Mouse (Mus musculus): ENCODE results near the gene Phox2b. TPM values are rescaled to one million over a fixed set of nuclear protein-coding genes. Genes with fewer than 3 reads are reported as not detected.

The Phox2b gene
- polyA plus RNA-seq, 1 experiment from 2014 or later, result 0.15 TPM

DNA sequence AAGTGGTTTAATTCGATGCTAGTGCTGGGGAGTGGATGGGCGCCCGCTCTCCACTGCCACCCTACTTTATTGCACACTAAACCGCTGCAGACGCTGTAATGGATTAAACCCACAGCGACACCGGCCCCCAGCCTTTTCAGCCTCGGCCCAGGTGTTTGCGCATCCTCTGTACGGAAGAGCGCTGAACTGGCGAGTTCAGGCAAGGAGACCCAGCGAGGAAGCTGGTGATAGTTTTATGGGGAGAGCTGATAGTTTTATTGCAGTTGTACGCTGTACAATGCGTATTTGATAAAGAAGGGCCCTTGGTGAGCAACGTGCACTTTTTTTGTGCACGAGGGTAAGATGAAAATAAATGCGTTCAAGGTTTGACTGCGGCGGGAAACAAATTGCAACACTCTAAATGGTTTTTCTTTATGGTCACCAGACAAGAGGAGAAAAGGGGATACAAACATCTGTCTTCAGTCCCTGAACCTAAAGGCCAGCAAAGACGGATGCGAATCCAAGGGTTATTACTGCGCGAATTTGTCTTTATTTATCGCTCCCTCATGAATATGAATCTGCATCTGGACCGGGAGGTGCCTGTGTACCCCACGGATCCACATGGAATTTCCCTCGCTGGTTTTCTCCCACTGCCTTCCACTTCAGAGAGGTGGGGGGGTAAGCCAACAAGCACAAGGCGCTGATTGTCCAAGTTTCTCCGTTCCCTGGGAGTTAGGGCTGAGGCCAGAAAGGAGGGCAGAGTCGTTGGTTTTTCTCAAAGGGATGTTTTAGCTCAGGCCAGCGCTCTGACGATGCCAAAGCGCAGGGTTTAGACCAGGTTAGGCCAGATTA, 1.7 kb upstream of the Phox2b start:
- no peak; the same call in 1 of the 2 replicates for ATAC-seq (ENCODE audit: insufficient number of reproducible peaks, insufficient read depth, low FRiP score, low TSS enrichment, low read depth)
- no peak overlapping the region for H3K4me3 ChIP-seq (replicated peaks)
- WGBS, result 1% methylated on average over 34 of the region's 34 CpGs
- peaks cover 94% of the 10 kb centered on the region for H3K27me3 ChIP-seq
- no peaks in the 10 kb centered on the region for H3K9me3 ChIP-seq
- no peak overlapping the region for H3K4me2 ChIP-seq
- H3K27ac ChIP-seq, result no peak overlapping the region
- H3K4me1 ChIP-seq (replicated peaks), result peaks cover 17% of the 10 kb centered on the region
- H3K36me3 ChIP-seq, result no peaks in the 10 kb centered on the region
- no peak overlapping the region for H3K9ac ChIP-seq (replicated peaks)

DNA sequence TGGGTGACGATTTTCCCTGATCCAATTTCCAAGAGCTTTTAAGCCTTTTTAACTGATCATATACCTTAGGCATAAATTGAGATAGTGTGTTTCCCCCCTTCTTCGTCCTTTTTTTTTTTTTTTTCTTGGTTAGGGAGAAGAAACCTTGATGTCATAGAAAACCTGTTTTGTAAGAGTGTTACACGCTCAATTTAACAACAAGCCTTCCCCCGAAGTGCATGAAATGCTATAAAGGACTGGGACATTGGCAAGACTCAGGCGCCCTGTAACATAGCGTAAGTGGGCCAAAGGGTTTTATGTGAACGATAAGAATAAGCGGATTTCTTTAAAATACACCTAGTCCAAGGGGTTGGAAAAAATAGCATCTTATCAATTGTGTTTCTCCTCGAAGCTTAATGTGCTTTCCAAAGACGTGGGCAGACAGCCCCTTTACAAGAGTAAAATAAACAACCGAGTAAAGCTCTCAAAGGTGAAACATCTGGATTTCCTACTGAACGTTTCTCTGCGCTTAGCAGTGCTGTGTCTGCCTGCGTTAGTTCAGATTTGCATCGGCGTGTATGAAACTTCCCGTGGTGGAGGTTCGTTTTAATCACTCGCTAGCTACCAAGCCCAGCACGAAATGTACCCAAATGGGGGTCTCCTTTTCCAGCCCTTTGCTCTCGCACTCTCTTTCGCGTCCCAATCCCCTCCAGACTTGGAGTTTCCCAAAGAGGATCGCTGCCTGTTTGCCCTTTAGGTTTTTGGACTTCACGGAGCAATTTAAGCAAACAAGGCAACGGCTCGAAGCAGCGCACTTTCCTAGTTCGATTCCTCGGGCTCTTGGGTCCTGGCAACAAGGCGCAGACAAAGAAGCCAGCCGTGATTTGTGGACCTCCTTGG, 531 bp upstream of the Phox2b start:
- H3K27me3 ChIP-seq, result peaks cover 94% of the 10 kb centered on the region
- no peak overlapping the region for H3K4me3 ChIP-seq (replicated peaks)
- no peaks in the 10 kb centered on the region for H3K36me3 ChIP-seq
- H3K27ac ChIP-seq, result no peak overlapping the region
- no peak overlapping the region for H3K9ac ChIP-seq (replicated peaks)
- no peak overlapping the region for H3K4me2 ChIP-seq
- WGBS, result 1% methylated on average over 32 of the region's 32 CpGs
- no peaks in the 10 kb centered on the region for H3K9me3 ChIP-seq
- H3K4me1 ChIP-seq (replicated peaks), result peaks cover 17% of the 10 kb centered on the region
- no peak for ATAC-seq (ENCODE audit: insufficient number of reproducible peaks, insufficient read depth, low FRiP score, low TSS enrichment, low read depth)

GRCm38 (mm10) chr5:67098051-67098732, 909 bp downstream of the Phox2b start:
- H3K9ac ChIP-seq (replicated peaks), result no peak overlapping the region
- no peak overlapping the region for H3K4me2 ChIP-seq
- ATAC-seq (ENCODE audit: insufficient number of reproducible peaks, insufficient read depth, low FRiP score, low TSS enrichment, low read depth), result no peak
- 2% methylated on average over 23 of the region's 23 CpGs for WGBS
- peaks cover 17% of the 10 kb centered on the region for H3K4me1 ChIP-seq (replicated peaks)
- no peaks in the 10 kb centered on the region for H3K36me3 ChIP-seq
- peaks cover 93% of the 10 kb centered on the region for H3K27me3 ChIP-seq
- H3K9me3 ChIP-seq, result no peaks in the 10 kb centered on the region
- H3K27ac ChIP-seq, result no peak overlapping the region
- H3K4me3 ChIP-seq (replicated peaks), result no peak overlapping the region

DNA sequence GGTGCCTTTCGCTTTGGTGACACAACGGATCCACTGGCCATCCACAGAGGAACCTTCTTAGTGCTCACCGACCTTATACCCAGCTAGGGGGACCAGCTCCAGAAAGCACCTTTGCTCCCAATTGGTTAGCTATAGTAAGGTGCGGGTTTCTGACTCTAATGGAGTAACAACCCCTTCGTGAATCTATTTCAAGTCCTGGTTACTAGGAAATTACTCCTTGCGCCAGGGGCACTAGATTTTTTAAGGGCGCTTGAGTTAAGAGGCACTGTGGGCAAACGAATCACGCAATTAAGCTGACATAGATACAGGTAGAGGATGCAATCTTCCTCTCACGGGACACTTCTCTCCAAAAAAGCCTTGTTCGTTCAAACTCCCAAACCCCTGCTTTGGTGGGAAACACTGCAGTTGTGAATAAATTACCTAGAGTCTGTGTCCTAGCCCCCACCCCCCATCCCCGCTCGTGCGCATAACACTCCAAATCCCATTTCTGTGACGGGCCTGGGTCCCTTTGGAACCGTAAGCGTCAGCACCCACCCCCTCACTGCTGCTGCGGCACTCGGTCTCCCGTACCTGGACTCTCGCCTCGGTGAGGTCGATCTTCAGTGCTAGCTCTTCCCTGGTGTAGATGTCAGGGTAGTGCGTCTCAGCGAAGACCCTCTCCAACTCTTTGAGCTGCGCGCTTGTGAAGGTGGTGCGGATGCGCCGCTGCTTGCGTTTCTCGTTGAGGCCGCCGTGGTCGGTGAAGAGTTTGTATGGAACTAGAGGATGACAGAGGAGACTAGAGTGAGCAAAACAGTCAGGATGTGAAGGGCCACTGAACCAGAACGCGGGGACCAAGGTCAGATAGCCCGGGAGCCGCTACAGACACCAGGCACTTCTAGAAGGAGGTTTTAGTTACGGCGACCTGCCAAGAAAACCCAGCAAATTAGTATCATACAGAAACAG, 1.7 kb downstream of the Phox2b start:
- Histone ChIP-seq H3K9ac (replicated peaks) (no peak overlapping the region), H3K4me3 (replicated peaks) (no peak overlapping the region), H3K9me3 (no peaks in the 10 kb centered on the region), H3K27me3 (peaks cover 90% of the 10 kb centered on the region), H3K4me1 (replicated peaks) (peaks cover 17% of the 10 kb centered on the region), H3K27ac (no peak overlapping the region), H3K4me2 (no peak overlapping the region), H3K36me3 (no peaks in the 10 kb centered on the region)
- WGBS, result 1% methylated on average over 41 of the region's 41 CpGs
- ATAC-seq (ENCODE audit: insufficient number of reproducible peaks, insufficient read depth, low FRiP score, low TSS enrichment, low read depth), result no peak

DNA sequence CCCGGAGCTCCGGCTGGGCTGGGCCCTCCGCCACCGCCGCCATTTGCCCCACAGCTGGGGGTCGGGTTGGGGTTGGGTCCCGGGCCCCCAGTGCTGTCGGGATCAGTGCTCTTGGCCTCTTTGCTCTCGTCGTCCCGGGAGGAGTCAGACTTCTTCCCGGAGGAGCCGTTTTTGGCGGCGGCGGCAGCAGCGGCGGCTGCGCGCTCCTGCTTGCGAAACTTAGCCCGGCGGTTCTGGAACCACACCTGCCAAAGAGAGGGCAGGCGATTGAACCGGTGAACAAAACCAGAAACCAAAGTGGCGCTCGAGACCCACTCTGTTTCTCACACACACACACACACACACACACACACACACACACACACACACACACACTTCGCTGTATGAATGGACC, 2.7 kb downstream of the Phox2b start:
- H3K27me3 ChIP-seq, result peaks cover 90% of the 10 kb centered on the region
- 0 out of 2 replicates have a peak overlapping the region, but pooled peaks have one; percentile 31 for H3K9ac ChIP-seq (replicated peaks)
- H3K36me3 ChIP-seq, result no peaks in the 10 kb centered on the region
- peaks cover 15% of the 10 kb centered on the region for H3K4me1 ChIP-seq (replicated peaks)
- no peaks in the 10 kb centered on the region for H3K9me3 ChIP-seq
- 0% methylated on average over 28 of the region's 28 CpGs for WGBS
- H3K4me2 ChIP-seq, result peak overlapping the region; percentile 54
- no peak overlapping the region for H3K27ac ChIP-seq
- no peak for ATAC-seq (ENCODE audit: insufficient number of reproducible peaks, insufficient read depth, low FRiP score, low TSS enrichment, low read depth)
- peak overlapping the region; percentile 36 for H3K4me3 ChIP-seq (replicated peaks)

- under 1% methylated on average over 46 of the region's 47 CpGs for WGBS
- Histone ChIP-seq H3K9ac (replicated peaks) (0 out of 2 replicates have a peak overlapping the region, but pooled peaks have one; percentile 31), H3K36me3 (no peaks in the 10 kb centered on the region), H3K4me1 (replicated peaks) (peaks cover 12% of the 10 kb centered on the region), H3K4me3 (replicated peaks) (peak overlapping the region; percentile 36), H3K4me2 (peak overlapping the region; percentile 54), H3K27me3 (peaks cover 90% of the 10 kb centered on the region), H3K27ac (no peak overlapping the region), H3K9me3 (no peaks in the 10 kb centered on the region)
- ATAC-seq (ENCODE audit: insufficient number of reproducible peaks, insufficient read depth, low FRiP score, low TSS enrichment, low read depth), result no peak
Observed at GRCm38 (mm10) chr5:67095651-67096377, 3.3 kb downstream of the Phox2b start.

DNA sequence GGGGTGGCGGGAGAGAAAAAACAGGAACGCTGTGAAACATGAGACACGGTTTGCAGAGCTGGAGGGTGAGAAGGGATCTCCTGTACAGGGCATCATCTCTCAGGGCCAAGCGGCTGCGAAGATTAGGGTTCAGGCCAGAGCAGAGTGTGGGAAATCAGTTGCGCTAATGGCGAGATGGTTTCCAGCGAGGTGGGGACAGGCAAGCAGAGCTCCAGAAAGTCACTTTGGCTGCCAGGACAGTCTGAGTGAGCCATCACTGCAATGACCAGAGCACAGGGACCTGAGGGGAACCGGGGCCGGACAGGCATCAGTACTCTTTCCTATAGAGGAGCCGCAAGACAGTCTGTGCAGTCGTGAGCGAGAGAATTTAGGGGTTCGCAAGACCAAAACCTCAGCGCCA, 3.9 kb downstream of the Phox2b start:
- WGBS, result 2% methylated on average over 15 of the region's 15 CpGs
- H3K4me2 ChIP-seq, result no peak overlapping the region
- H3K27me3 ChIP-seq, result peaks cover 92% of the 10 kb centered on the region
- no peak overlapping the region for H3K27ac ChIP-seq
- no peaks in the 10 kb centered on the region for H3K9me3 ChIP-seq
- no peak overlapping the region for H3K4me3 ChIP-seq (replicated peaks)
- no peak for ATAC-seq (ENCODE audit: insufficient number of reproducible peaks, insufficient read depth, low FRiP score, low TSS enrichment, low read depth)
- no peak overlapping the region for H3K9ac ChIP-seq (replicated peaks)
- no peaks in the 10 kb centered on the region for H3K36me3 ChIP-seq
- H3K4me1 ChIP-seq (replicated peaks), result peaks cover 7% of the 10 kb centered on the region

GRCm38 (mm10) chr5:67093991-67094390, 5.1 kb downstream of the Phox2b start:
- Histone ChIP-seq H3K9me3 (no peaks in the 10 kb centered on the region), H3K4me2 (no peak overlapping the region), H3K4me1 (replicated peaks) (peaks cover 7% of the 10 kb centered on the region), H3K36me3 (no peaks in the 10 kb centered on the region), H3K9ac (replicated peaks) (no peak overlapping the region), H3K27ac (no peak overlapping the region), H3K4me3 (replicated peaks) (no peak overlapping the region), H3K27me3 (peaks cover 91% of the 10 kb centered on the region)
- ATAC-seq (ENCODE audit: insufficient number of reproducible peaks, insufficient read depth, low FRiP score, low TSS enrichment, low read depth), result no peak
- 14% methylated on average over 2 of the region's 2 CpGs for WGBS

DNA sequence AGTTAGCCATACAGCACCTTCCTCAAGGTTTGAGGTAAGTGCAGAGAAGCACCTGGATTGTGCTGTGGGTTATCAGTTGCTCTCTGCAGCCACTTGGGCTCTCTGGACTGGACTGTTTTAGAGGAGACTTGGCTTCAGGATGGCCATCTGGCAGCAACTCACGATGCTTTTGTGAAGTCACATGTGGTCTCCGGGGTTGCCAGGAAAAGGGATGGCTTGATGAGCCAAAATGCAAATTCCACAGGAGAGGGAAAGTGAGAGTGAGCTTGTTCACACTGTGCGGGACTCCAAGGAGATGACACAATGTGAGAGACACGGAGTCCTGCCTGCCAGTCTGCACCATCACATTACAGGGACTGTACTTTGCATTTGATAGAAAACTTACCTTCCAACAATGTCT, 7.3 kb downstream of the Phox2b start:
- WGBS, result 22% methylated on average over 4 of the region's 4 CpGs
- Histone ChIP-seq H3K27ac (no peak overlapping the region), H3K4me2 (no peak overlapping the region), H3K36me3 (no peaks in the 10 kb centered on the region), H3K4me3 (replicated peaks) (no peak overlapping the region), H3K9ac (replicated peaks) (no peak overlapping the region), H3K4me1 (replicated peaks) (peaks cover 7% of the 10 kb centered on the region), H3K27me3 (peaks cover 83% of the 10 kb centered on the region), H3K9me3 (no peaks in the 10 kb centered on the region)
- ATAC-seq (ENCODE audit: insufficient number of reproducible peaks, insufficient read depth, low FRiP score, low TSS enrichment, low read depth), result no peak

DNA sequence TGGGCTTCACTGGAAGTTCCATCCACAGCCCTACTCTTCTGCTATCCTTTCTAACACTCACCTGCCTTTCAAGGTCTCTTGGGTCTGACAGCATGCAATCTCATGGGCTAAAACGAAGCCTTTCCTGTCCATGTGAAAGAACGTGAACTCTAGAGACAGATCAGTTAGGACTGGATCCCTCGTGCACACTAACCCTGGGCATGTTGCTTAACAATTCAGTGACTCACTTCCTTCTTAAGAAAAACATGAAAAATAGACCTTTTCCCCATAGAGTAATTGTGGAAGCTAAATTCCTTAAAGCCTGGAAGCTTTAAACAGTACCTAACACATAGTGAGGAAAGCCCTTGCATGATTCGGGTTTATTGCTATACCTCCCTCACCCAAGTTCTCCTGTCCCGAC, 8.2 kb downstream of the Phox2b start:
- no peak overlapping the region for H3K9ac ChIP-seq (replicated peaks)
- H3K4me2 ChIP-seq, result no peak overlapping the region
- H3K4me3 ChIP-seq (replicated peaks), result no peak overlapping the region
- H3K27ac ChIP-seq, result no peak overlapping the region
- H3K4me1 ChIP-seq (replicated peaks), result peaks cover under 1% of the 10 kb centered on the region; the same call in 1 of the 2 replicates
- no peak for ATAC-seq (ENCODE audit: insufficient number of reproducible peaks, insufficient read depth, low FRiP score, low TSS enrichment, low read depth)
- peaks cover 74% of the 10 kb centered on the region for H3K27me3 ChIP-seq
- H3K9me3 ChIP-seq, result no peaks in the 10 kb centered on the region
- WGBS, result 66% methylated on average over 5 of the region's 5 CpGs
- no peaks in the 10 kb centered on the region for H3K36me3 ChIP-seq

Data from limb, embryonic 12.5 days (tissue).